Mouse (Mus musculus) midbrain, embryonic 14.5 days (tissue): ENCODE data around the gene Nr0b2. TPM values are rescaled to one million over a fixed set of nuclear protein-coding genes. Genes with fewer than 3 reads are reported as not detected.
A peak's percentile ranks its signal among the peaks of the same experiment; 100 is the strongest.

Source experiments
- ATAC-seq: fragments of 200-750 bp; cut with Nextera tagmentation; 2 replicates; pipeline ENCODE4 v1.8.0; 2017; ENCODE audit warnings: moderate number of reproducible peaks, moderate library complexity; ENCODE audit not compliant: low FRiP score, low TSS enrichment
- DNase-seq: peaks from one replicate; pipeline ENCODE4 v3.0.0-alpha.2; 2015
- H3K27ac ChIP-seq: fragments of 300-500 bp; sonication (generic); replicated peaks from 2 replicates; pipeline ENCODE4 v1.5.1; 2014; ENCODE audit warnings: mild to moderate bottlenecking, low read depth, low read length, moderate library complexity
- H3K27me3 ChIP-seq: fragments of 300-500 bp; sonication (generic); 2 replicates; pipeline ENCODE4 v1.6.1; 2014; ENCODE audit warnings: low read length, control low read depth, mixed read lengths; ENCODE audit not compliant: control insufficient read depth, insufficient read depth
- H3K36me3 ChIP-seq: fragments of 300-500 bp; sonication (generic); 2 replicates; pipeline ENCODE4 v1.6.1; 2014; ENCODE audit warnings: low read length, control low read depth; ENCODE audit not compliant: control insufficient read depth, insufficient read depth
- H3K4me1 ChIP-seq: fragments of 300-500 bp; sonication (generic); 2 replicates; pipeline ENCODE4 v1.6.1; 2014; ENCODE audit warnings: mild to moderate bottlenecking, antibody characterized with exemption, low read length, control low read depth; ENCODE audit not compliant: control insufficient read depth, insufficient read depth
- H3K4me2 ChIP-seq: fragments of 300-500 bp; sonication (generic); 2 replicates; pipeline ENCODE4 v1.6.1; 2014; ENCODE audit warnings: mild to moderate bottlenecking, low read length, moderate library complexity
- H3K4me3 ChIP-seq: fragments of 300-500 bp; sonication (generic); replicated peaks from 2 replicates; pipeline ENCODE4 v1.5.1; 2014; ENCODE audit warnings: low read depth, low read length
- H3K9ac ChIP-seq: fragments of 300-500 bp; sonication (generic); replicated peaks from 2 replicates; pipeline ENCODE4 v1.6.1; 2014; ENCODE audit warnings: mild to moderate bottlenecking, low read length, moderate library complexity
- H3K9me3 ChIP-seq: fragments of 300-500 bp; sonication (generic); 2 replicates; pipeline ENCODE4 v1.6.1; 2016; ENCODE audit warnings: low read length, control low read depth, mixed read lengths; ENCODE audit not compliant: control insufficient read depth
- WGBS: fragments of 180-500 bp; shearing (Covaris S2); extraction: QIAGEN DNeasy Blood & Tissue Kit; methylation state at CpG from one replicate; pipeline ENCODE4 v1.1.7; 2014; 5-methylcytosine and 5-hydroxymethylcytosine counted together
- polyA plus RNA-seq: library from polyadenylated mRNA; unstranded; fragments of >200 nt; fragmentation: Nextera tagmentation; extraction: Ambion mirVana; gene quantifications from 2 replicates; pipeline ENCODE4 v1.2.1, GENCODE M21; 2014

Nr0b2 gene
- polyA plus RNA-seq, 1 experiment from 2014 or later, result not detected

GRCm38 (mm10) chr4:133518601-133519368 is 34.4 kb upstream of the Nr0b2 start, which contains the start of gene Kdf1:
Gene Kdf1 (plus strand): TSS chr4:133518963.
- ATAC-seq, result no peak
- Histone ChIP-seq H3K4me3 (peak within 1 kb of the TSS; percentile 18), H3K9ac (no peak within 1 kb of the TSS; the same call in 1 of the 2 replicates), H3K36me3 (no peaks in the 10 kb centered on the region), H3K27me3 (peaks cover 38% of the 10 kb centered on the region), H3K4me1 (no peaks in the 10 kb centered on the region), H3K27ac (no peak within 1 kb of the TSS), H3K9me3 (no peaks in the 10 kb centered on the region), H3K4me2 (peak within 1 kb of the TSS; percentile 25)
- no peak for DNase-seq
- 4% methylated on average over 65 of the region's 69 CpGs for WGBS

- no peak for DNase-seq
- Histone ChIP-seq H3K9me3 (no peaks in the 10 kb centered on the region), H3K9ac (no peak overlapping the region), H3K4me2 (peak overlapping the region; percentile 25), H3K27me3 (peaks cover 38% of the 10 kb centered on the region), H3K36me3 (no peaks in the 10 kb centered on the region), H3K4me3 (peak overlapping the region; percentile 18; the same call in 1 of the 2 replicates), H3K27ac (no peak overlapping the region), H3K4me1 (no peaks in the 10 kb centered on the region)
- no peak for ATAC-seq
- 7% methylated on average over 25 of the region's 25 CpGs for WGBS
Measured at GRCm38 (mm10) chr4:133519369-133519665, 33.9 kb upstream of the Nr0b2 start.

GRCm38 (mm10) chr4:133521502-133521901 is 31.7 kb upstream of the Nr0b2 start:
- Histone ChIP-seq H3K9me3 (no peaks in the 10 kb centered on the region), H3K4me1 (no peaks in the 10 kb centered on the region), H3K9ac (no peak overlapping the region), H3K27me3 (peaks cover 37% of the 10 kb centered on the region), H3K36me3 (no peaks in the 10 kb centered on the region), H3K4me2 (no peak overlapping the region), H3K4me3 (no peak overlapping the region), H3K27ac (no peak overlapping the region)
- ATAC-seq, result no peak
- no peak for DNase-seq
- WGBS, result 70% methylated on average over 2 of the region's 2 CpGs

- H3K9ac ChIP-seq, result no peak overlapping the region
- no peak overlapping the region for H3K27ac ChIP-seq
- ATAC-seq, result no peak
- H3K27me3 ChIP-seq, result no peaks in the 10 kb centered on the region
- H3K4me2 ChIP-seq, result no peak overlapping the region
- no peak for DNase-seq
- 77% methylated on average over 16 of the region's 16 CpGs for WGBS
- no peaks in the 10 kb centered on the region for H3K4me1 ChIP-seq
- H3K9me3 ChIP-seq, result no peaks in the 10 kb centered on the region
- H3K36me3 ChIP-seq, result peaks cover 45% of the 10 kb centered on the region
- H3K4me3 ChIP-seq, result no peak overlapping the region
Measured at GRCm38 (mm10) chr4:133527788-133528187, 25.4 kb upstream of the Nr0b2 start.

GRCm38 (mm10) chr4:133532777-133533176 is 20.4 kb upstream of the Nr0b2 start:
- WGBS, result 86% methylated on average over 3 of the region's 3 CpGs
- H3K9me3 ChIP-seq, result no peaks in the 10 kb centered on the region
- H3K9ac ChIP-seq, result no peak overlapping the region
- no peak overlapping the region for H3K27ac ChIP-seq
- no peaks in the 10 kb centered on the region for H3K27me3 ChIP-seq
- H3K36me3 ChIP-seq, result peaks cover 90% of the 10 kb centered on the region
- no peak overlapping the region for H3K4me3 ChIP-seq
- DNase-seq (no peak), ATAC-seq (no peak)
- no peaks in the 10 kb centered on the region for H3K4me1 ChIP-seq
- H3K4me2 ChIP-seq, result no peak overlapping the region

- H3K4me3 ChIP-seq, result no peak overlapping the region
- H3K36me3 ChIP-seq, result peaks cover 90% of the 10 kb centered on the region
- no peaks in the 10 kb centered on the region for H3K9me3 ChIP-seq
- no peaks in the 10 kb centered on the region for H3K4me1 ChIP-seq
- DNase-seq (no peak), ATAC-seq (no peak)
- WGBS, result 92% methylated on average over 3 of the region's 3 CpGs
- no peak overlapping the region for H3K27ac ChIP-seq
- no peak overlapping the region for H3K4me2 ChIP-seq
- no peaks in the 10 kb centered on the region for H3K27me3 ChIP-seq
- no peak overlapping the region for H3K9ac ChIP-seq
Measured at GRCm38 (mm10) chr4:133536081-133536480, 17.1 kb upstream of the Nr0b2 start.

GRCm38 (mm10) chr4:133536652-133537051 is 16.5 kb upstream of the Nr0b2 start:
- WGBS, result 92% methylated on average over 5 of the region's 5 CpGs
- no peaks in the 10 kb centered on the region for H3K4me1 ChIP-seq
- no peak overlapping the region for H3K27ac ChIP-seq
- ATAC-seq, result no peak
- DNase-seq, result no peak
- H3K9ac ChIP-seq, result no peak overlapping the region
- H3K36me3 ChIP-seq, result peaks cover 89% of the 10 kb centered on the region
- no peak overlapping the region for H3K4me2 ChIP-seq
- no peaks in the 10 kb centered on the region for H3K27me3 ChIP-seq
- H3K4me3 ChIP-seq, result no peak overlapping the region
- H3K9me3 ChIP-seq, result no peaks in the 10 kb centered on the region

- Histone ChIP-seq H3K9me3 (no peaks in the 10 kb centered on the region), H3K27ac (peak within 1 kb of the TSS; percentile 80), H3K27me3 (no peaks in the 10 kb centered on the region), H3K36me3 (peaks cover 15% of the 10 kb centered on the region), H3K4me2 (peak within 1 kb of the TSS; percentile 89), H3K4me1 (peaks cover 4% of the 10 kb centered on the region), H3K9ac (peak within 1 kb of the TSS; percentile 82), H3K4me3 (peak within 1 kb of the TSS; percentile 94)
- WGBS, result under 1% methylated on average over 76 of the region's 77 CpGs
- DNase-seq, result peak; percentile 98
- ATAC-seq, result peak; percentile 97
Measured at GRCm38 (mm10) chr4:133545272-133546231, 7.6 kb upstream of the Nr0b2 start, which contains the start of gene Nudc. Gene Nudc (minus strand): TSS chr4:133545996.
